Mouse (Mus musculus): Measurements from ENCODE around the gene Ppdpf.

DNA sequence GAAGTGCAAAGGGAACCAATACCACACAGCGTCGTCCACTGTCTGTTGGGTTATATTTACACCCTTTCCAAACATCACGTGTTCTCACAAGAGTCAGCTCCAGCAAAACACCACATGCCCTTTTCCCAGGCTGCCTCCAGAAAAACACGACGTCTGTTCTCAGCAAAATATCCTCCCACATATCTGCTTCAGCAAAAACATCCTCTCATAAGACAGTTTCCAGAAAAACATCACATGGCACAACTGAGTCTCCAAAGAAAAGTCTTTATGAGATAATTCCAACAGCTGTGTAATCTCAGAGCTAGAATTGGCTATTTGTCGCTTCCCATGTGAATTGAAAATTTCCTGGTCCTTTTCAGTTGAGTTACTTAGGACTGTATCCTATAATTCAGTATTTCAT, 6.1 kb upstream of the Ppdpf start:
- TF ChIP-seq CTCF (IDR thresholded peaks at IDR 0.05; ENCODE audit: borderline replicate concordance, control insufficient read depth, extremely low read depth, insufficient read depth, low read length, poor library complexity) (no peak), POLR2A (IDR thresholded peaks at IDR 0.05; ENCODE audit: control insufficient read depth, extremely low read depth, insufficient read depth, low read length, poor library complexity) (no peak)
